Mouse (Mus musculus) neutrophil, adult 5-6 weeks (primary cell): ENCODE measurements around the gene Ganab. TPM values are rescaled to one million over a fixed set of nuclear protein-coding genes. Genes with fewer than 3 reads are reported as not detected.
"Not testable (repeated sequence)": the region's sequence is repeated elsewhere in the genome, so short reads cannot be mapped to it uniquely, and the experiment has no call there.

ENCODE experiments used
- ATAC-seq: fragments of 151-379, 151-347 bp; 2 replicates; pipeline ENCODE4 v1.8.0; 2017; ENCODE audit warnings: mild to moderate bottlenecking, moderate TSS enrichment; ENCODE audit not compliant: insufficient number of reproducible peaks, poor library complexity, low FRiP score, severe bottlenecking; ENCODE audit errors: extremely low read depth
- total RNA-seq: library from RNA; stranded (forward); fragments of 200-1000 nt; gene quantifications from 2 replicates; pipeline ENCODE4 v1.2.3, GENCODE M21; 2017

Ganab gene
- total RNA-seq, 1 experiment from 2014 or later, result 69.2 TPM

DNA sequence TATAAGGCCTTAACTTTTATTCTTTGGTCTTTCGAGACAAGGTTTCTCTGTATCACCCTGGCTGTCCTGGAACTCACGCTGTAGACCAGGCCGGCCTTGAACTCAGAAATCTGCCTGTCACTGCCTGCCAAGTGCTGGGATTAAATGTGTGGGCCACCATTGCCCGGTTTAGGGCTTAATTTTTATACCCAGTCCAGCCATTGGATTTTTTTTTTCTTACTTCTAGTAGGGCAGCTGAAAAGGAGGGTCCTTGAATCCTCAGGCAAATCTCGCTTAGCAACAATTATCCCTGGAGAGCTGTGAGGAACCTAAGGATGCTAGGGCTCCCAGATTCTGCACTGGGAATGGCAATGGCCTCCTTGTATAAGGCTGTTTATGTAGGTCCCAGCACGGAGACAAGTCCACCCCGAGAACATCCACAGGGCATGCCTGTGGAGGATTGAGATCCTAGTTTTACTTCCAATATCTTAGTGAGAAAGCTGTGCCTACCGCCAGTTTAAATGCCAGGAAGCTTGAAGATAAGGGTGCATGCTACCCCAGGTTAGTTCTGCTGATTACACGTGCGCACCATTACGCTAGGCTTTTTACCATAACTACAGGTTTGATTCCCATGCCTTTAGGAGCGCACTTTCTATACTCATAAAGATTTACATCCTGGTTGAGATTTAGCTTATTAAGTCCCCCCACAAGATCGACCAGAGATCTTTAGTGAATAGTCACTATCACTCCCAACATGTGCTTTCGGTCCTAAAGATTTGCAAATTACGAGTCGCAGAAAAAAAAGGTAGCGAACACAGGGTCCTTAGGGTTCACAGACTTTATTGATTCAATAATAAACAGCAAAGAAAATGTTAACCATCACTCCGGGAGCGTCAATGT lies 10.0 kb upstream of the Ganab start:
- ATAC-seq, result no peak

DNA sequence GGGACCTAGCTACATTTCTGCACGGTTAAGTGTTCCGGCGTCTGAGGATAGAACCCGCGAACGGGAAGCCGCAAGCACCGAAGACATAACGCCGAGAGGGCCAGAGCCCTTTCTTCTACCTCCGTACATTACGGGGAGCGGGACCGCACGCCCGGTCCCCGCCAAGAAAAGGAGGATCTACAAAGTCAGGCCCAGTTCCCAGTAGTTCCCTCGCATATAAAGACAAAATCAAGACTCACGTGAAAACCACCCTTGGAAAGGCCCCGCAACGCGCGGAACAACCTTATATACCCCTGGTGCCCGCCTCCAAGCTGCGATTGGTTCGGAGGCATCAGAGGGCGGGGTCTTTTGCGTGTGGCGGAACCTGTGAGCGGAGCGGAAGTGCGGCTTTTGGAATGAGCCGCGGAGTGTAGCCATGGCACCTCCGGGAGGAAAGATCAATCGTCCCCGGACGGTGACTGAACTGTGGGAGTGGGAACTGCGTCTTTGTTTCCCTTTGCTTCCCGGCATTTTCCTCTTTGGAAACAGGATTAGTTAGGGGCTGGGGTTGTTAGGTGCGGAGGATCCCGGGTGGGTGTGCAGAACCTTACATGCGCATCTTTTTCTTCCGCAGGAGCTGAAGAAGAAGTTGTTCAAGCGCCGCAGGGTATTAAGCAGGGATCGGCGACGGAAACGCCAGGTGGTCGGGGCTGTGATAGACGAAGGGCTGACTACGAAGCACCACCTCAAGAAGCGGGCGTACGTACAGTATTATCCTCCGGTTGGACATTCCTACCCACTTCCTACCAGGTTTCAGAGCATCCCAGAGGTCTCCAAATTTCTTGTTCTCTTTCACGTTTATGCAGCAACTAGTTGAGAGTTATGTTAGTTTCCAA lies 9.1 kb upstream of the Ganab start, which contains the start of the genes 1810009A15Rik and Gm49416:
Gene 1810009A15Rik (plus strand): TSS at position 343 of the 875 bp plus-strand sequence.
Gene Gm49416 (plus strand): TSS at position 416 of the 875 bp plus-strand sequence.
- peak; percentile 97 for ATAC-seq

DNA sequence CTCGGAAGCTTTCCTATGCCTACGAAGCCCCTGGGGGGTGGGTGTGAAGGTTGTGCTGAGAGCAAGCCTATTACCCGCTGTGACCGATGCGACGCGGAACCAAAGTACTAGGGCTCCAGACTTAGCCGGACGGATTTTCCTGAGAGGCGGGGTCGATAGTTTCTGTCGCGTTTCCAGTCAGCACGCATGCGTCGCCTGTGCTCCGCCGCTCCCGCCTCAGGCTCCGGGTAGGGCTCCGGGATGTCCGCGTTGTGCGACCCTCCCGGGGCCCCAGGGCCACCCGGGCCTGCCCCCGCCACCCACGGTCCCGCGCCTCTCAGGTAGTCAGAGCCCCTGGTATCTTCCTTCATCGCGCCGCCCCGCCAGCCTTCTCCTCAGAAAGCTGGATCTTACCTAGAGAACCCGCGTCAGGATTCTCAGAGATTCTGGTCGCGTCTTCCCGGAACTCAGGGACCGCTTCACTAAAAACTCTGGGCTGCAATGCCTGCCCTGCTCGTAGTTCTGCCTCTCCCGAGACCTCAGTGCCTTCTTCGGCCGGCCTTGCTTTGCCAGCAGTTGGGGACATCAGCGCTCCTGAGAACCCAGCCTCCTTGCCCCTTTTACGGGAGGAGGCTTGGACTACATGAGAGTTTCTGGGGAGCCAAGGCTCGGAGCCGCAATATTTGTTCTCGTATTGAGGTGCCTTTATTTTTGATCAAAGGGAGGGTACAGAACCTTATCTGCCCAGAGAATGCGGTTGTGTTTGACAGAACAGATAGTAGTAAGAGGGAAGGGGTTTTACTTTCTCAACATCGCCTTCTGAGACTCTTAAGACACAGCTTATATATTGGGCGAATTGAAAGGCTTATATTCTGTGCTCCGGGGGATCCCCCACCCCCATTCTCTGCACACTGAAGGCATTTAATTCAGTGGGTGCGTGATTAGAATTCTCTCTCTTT lies 4.8 kb upstream of the Ganab start, which contains the start of gene Ints5:
Gene Ints5 (plus strand): TSS at position 177 of the 938 bp plus-strand sequence.
- peak; percentile 53; the same call in 1 of the 2 replicates for ATAC-seq

DNA sequence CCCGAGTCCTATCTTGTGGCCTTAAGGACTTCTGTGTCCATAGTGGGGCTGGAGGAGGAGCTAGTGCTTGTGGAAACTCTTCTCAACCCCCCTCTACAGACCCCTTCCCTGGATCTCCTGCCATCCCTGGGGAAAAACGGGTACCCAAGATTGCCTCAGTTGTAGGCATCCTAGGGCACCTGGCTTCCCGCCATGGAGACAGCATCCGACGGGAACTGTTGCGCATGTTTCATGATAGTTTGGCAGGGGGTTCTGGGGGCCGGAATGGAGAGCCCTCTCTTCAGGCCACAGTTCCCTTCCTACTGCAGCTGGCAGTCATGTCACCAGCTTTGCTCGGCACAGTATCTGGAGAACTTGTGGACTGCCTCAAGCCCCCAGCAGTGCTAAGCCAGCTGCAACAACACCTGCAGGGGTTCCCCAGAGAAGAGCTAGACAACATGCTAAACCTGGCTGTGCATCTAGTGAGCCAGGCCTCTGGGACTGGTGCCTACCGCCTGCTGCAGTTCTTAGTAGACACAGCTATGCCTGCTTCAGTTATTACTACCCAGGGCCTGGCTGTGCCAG lies 2.4 kb upstream of the Ganab start:
- no peak for ATAC-seq

GRCm38 (mm10) chr19:8896231-8896630 lies 1.6 kb upstream of the Ganab start:
- not testable (repeated sequence) for ATAC-seq

- ATAC-seq, result not testable (repeated sequence)
Measured at GRCm38 (mm10) chr19:8897211-8897864, 533 bp upstream of the Ganab start.

- ATAC-seq, result no peak
Measured at GRCm38 (mm10) chr19:8898576-8898975, 705 bp downstream of the Ganab start.

- ATAC-seq, result no peak
Measured at GRCm38 (mm10) chr19:8899079-8899478, 1.2 kb downstream of the Ganab start.

DNA sequence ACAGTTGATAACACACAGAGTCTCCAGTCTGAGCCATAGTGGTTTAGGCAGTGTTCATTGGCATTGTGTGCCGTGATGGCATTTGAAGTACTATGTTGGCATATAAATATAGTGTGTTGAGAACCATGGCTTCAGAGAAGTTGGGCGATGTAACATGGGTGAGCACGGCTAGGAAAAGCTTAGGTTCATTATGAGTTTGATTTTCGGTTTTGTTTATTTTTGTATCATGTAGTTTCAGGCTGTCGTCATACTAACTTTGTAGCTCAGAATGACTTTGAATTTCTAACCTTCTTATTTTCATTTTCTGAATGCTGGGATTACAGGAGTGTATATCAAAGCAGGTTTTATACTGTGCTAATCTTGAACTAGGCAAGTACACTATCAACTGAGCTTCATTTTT lies 5.5 kb downstream of the Ganab start:
- ATAC-seq, result no peak

DNA sequence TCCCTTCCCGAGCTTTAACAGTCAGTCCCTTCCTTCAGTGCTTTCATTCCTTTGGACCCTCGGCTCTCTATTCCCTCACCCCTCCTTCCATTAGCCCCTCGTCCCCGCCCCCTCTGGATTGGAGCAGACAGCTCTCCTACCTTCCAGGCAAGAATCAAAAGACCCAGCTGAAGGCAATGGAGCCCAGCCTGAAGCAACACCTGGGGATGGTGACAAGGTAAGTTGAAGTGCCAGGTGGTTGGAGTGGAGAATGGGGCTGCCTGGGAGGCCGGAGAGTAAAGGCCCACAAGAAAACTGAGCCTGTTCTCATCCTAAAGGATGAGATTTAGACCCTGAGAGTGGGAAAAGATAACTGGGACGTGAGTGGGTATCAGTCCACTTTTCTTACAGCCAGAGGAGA lies 10.7 kb downstream of the Ganab start:
- ATAC-seq, result no peak

DNA sequence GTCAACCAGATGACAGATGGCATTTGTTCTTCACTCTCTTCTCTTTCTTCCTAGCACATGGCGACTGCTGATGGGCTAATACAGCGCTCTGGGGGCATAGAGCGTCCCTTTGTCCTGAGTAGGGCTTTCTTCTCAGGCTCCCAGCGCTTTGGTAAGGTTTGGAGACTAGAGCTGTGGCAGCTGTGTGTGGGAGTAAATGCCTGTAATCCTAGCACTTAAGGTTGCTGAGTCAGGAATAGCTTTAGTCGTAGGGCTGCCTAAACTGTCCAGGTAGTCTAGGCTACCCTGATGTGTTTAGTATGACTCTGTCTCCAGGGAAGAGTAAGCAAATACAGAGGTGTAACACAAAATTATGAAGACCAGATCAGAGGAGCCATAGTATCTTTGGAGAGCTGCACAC lies 13.9 kb downstream of the Ganab start:
- ATAC-seq, result no peak

- no peak for ATAC-seq
Measured at GRCm38 (mm10) chr19:8914212-8914611, 16.3 kb downstream of the Ganab start.

DNA sequence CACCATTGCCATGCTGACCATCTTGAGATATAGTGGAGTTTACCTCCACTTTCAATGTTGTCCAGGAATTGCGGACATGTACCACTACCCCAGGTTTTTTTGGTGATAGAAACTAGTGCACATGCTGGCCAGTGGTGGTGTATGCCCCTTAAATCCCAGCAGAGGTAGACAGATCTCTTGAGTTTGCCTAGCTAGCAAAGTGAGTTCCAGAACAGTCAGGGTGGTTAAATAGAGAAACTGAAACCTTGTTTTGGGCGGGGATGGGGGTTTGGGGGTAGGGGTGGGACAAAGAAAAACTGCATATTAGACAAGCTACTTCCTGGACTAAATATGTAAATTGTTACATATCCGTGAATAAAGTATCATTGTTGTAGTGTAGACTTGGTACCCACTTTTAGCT lies 21.1 kb downstream of the Ganab start:
- no peak for ATAC-seq

DNA sequence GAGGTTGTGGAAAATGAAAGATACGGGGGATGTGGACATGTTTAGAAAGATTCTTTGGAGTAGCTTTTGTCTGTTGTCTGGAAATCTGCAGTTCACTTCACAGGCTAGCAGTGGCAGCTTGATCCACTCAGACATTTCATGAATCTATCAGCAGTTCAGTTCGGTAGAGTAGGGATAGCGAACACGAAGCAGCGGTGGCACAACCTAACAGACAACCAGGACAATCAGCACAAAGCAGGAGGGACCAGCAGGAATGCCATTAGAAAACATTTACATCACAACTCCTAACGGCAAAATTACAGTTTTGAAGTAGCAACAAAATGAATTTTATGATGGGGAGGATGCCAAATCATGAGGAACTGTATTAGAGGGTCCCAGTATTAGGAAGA lies 21.8 kb downstream of the Ganab start:
- no peak for ATAC-seq

- peak; percentile 88 for ATAC-seq
Measured at GRCm38 (mm10) chr19:8920073-8920736, 22.3 kb downstream of the Ganab start, which contains the start of gene B3gat3. Gene B3gat3 (plus strand): TSS chr19:8920374.

GRCm38 (mm10) chr19:8920836-8921291 lies 23.0 kb downstream of the Ganab start:
- no peak for ATAC-seq

DNA sequence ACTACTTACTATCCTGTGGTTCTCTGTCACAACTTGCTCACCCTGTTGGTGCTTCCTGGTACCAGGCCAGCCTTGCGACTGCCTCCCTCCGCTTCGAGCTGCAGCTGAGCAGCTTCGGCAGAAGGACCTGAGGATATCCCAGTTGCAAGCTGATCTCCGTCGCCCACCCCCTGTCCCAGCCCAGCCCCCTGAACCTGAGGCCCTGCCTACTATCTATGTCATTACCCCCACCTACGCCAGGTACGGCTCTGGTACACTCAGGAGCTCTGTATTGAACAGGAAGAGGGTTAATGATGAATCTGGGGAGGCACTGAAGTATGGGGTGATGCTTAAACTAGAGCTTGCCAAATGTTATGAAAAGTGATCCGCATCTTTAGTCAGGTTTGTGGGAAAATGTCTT lies 23.9 kb downstream of the Ganab start:
- no peak for ATAC-seq
